Mouse (Mus musculus) limb, embryonic 10.5 days (tissue): Measurements from ENCODE around the gene Bmx. TPM values are rescaled to one million over a fixed set of nuclear protein-coding genes. Genes with fewer than 3 reads are reported as not detected.

Experiments
- DNase-seq: peaks from one replicate; pipeline ENCODE4 v3.0.0-alpha.2; 2017; ENCODE audit warnings: low spot score
- H3K27ac ChIP-seq: fragments of 300-500 bp; sonication (generic); 2 replicates; pipeline ENCODE4 v1.5.1; 2016; ENCODE audit warnings: mild to moderate bottlenecking
- H3K27me3 ChIP-seq: fragments of 300-500 bp; sonication (generic); 2 replicates; pipeline ENCODE4 v1.6.1; 2016; ENCODE audit warnings: low read depth, mild to moderate bottlenecking; ENCODE audit not compliant: poor library complexity, severe bottlenecking
- H3K36me3 ChIP-seq: fragments of 300-500 bp; sonication (generic); 2 replicates; pipeline ENCODE4 v1.6.1; 2016; ENCODE audit warnings: mild to moderate bottlenecking, moderate library complexity
- H3K4me1 ChIP-seq: fragments of 300-500 bp; sonication (generic); 2 replicates; pipeline ENCODE4 v1.6.1; 2016
- H3K4me3 ChIP-seq: fragments of 300-500 bp; sonication (generic); 2 replicates; pipeline ENCODE4 v1.5.1; 2016; ENCODE audit warnings: mild to moderate bottlenecking, moderate library complexity
- H3K9me3 ChIP-seq: fragments of 300-500 bp; sonication (generic); replicated peaks from 2 replicates; pipeline ENCODE4 v1.6.1; 2016; ENCODE audit warnings: mild to moderate bottlenecking
- WGBS: fragments of 180-500 bp; shearing (Covaris S2); methylation state at CpG from one replicate; pipeline ENCODE4 v1.1.7; 2016; 5-methylcytosine and 5-hydroxymethylcytosine counted together
- polyA plus RNA-seq: library from polyadenylated mRNA; unstranded; fragments of >200 nt; fragmentation: Nextera tagmentation; extraction: Ambion mirVana; gene quantifications from 2 replicates; pipeline ENCODE4 v1.2.1, GENCODE M21; 2016

Gene Bmx
- polyA plus RNA-seq, 1 experiment from 2014 or later, result 0.39 TPM

GRCm38 (mm10) chrX:164246722-164247121, 11.3 kb downstream of the Bmx start:
- WGBS, result 81% methylated on average over 2 of the region's 2 CpGs
- Histone ChIP-seq H3K9me3 (no peaks in the 10 kb centered on the region), H3K27me3 (peaks cover 73% of the 10 kb centered on the region), H3K4me3 (no peak overlapping the region), H3K36me3 (no peaks in the 10 kb centered on the region), H3K27ac (peak overlapping the region; percentile 62; the same call in 1 of the 2 replicates), H3K4me1 (peaks cover 3% of the 10 kb centered on the region; the same call in 1 of the 2 replicates)
- no peak for DNase-seq

GRCm38 (mm10) chrX:164245714-164246113, 12.3 kb downstream of the Bmx start:
- 7% methylated on average over 5 of the region's 5 CpGs for WGBS
- H3K4me3 ChIP-seq, result no peak overlapping the region
- peaks cover 67% of the 10 kb centered on the region for H3K27me3 ChIP-seq
- no peaks in the 10 kb centered on the region for H3K36me3 ChIP-seq
- peaks cover 3% of the 10 kb centered on the region; the same call in 1 of the 2 replicates for H3K4me1 ChIP-seq
- peak; percentile 34 for DNase-seq
- peak overlapping the region; percentile 62; the same call in 1 of the 2 replicates for H3K27ac ChIP-seq
- H3K9me3 ChIP-seq, result no peaks in the 10 kb centered on the region

DNA sequence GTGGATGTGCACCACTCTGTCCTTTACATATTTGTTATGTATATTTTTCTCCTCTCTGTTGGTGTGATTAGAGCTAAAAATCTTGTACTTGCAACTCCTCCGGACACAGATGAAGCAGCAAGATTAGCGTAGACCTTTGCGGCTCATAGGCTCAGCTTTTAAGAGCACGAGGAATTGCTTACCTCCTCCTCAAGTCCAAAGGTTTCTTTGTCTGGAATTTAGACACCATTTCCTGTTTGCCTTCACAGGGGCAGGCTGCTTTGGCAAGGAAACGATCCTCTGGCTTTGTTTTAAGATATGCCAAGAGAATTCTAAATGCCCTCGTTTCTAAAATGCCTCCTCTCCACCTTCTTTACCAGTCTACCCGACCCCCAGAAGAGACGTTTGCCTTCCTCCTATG, 24.6 kb downstream of the Bmx start:
- WGBS, result 64% methylated on average over 8 of the region's 8 CpGs
- Histone ChIP-seq H3K27me3 (peaks cover 76% of the 10 kb centered on the region), H3K4me3 (no peak overlapping the region), H3K27ac (peak overlapping the region; percentile 53), H3K9me3 (no peaks in the 10 kb centered on the region), H3K4me1 (no peaks in the 10 kb centered on the region), H3K36me3 (no peaks in the 10 kb centered on the region)
- no peak for DNase-seq

GRCm38 (mm10) chrX:164221989-164222388, 36.0 kb downstream of the Bmx start:
- DNase-seq, result no peak
- no peaks in the 10 kb centered on the region for H3K9me3 ChIP-seq
- no peak overlapping the region for H3K4me3 ChIP-seq
- no peak overlapping the region for H3K27ac ChIP-seq
- H3K36me3 ChIP-seq, result no peaks in the 10 kb centered on the region
- 70% methylated on average over 2 of the region's 2 CpGs for WGBS
- peaks cover 75% of the 10 kb centered on the region for H3K27me3 ChIP-seq
- H3K4me1 ChIP-seq, result no peaks in the 10 kb centered on the region

GRCm38 (mm10) chrX:164200547-164200946, 57.4 kb downstream of the Bmx start:
- no peaks in the 10 kb centered on the region for H3K36me3 ChIP-seq
- H3K9me3 ChIP-seq, result no peaks in the 10 kb centered on the region
- H3K27me3 ChIP-seq, result peaks cover 57% of the 10 kb centered on the region
- WGBS, result 82% methylated on average over 5 of the region's 5 CpGs
- no peak overlapping the region for H3K27ac ChIP-seq
- no peak for DNase-seq
- no peaks in the 10 kb centered on the region for H3K4me1 ChIP-seq
- H3K4me3 ChIP-seq, result no peak overlapping the region

GRCm38 (mm10) chrX:164197679-164198078, 60.3 kb downstream of the Bmx start:
- DNase-seq, result no peak
- Histone ChIP-seq H3K27me3 (peaks cover 65% of the 10 kb centered on the region), H3K4me3 (no peak overlapping the region), H3K9me3 (no peaks in the 10 kb centered on the region), H3K4me1 (no peaks in the 10 kb centered on the region), H3K36me3 (no peaks in the 10 kb centered on the region), H3K27ac (no peak overlapping the region)
- 92% methylated on average over 2 of the region's 2 CpGs for WGBS

DNA sequence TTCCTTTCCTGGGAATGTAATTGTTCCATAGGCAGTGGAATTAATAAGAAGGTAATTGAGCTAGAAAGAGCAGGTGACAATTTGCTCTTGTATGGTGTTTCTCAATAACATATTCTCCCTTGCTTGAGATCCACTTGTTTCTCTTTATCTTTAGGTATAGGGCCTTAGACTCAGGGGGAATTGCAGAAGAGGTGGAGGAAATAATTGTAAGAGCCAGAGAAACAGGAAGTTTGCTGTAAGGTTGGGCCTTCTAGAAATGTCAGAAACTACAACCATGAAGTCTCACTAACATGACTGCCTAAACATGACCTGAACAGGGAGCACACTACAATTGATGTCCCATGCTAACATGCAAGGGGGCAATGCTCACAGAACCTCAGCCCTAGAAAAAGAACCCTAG, 68.1 kb downstream of the Bmx start:
- no peaks in the 10 kb centered on the region for H3K4me1 ChIP-seq
- H3K36me3 ChIP-seq, result no peaks in the 10 kb centered on the region
- no peaks in the 10 kb centered on the region for H3K9me3 ChIP-seq
- H3K27me3 ChIP-seq, result peaks cover 87% of the 10 kb centered on the region
- DNase-seq, result no peak
- no peak overlapping the region for H3K27ac ChIP-seq
- H3K4me3 ChIP-seq, result no peak overlapping the region

GRCm38 (mm10) chrX:164183844-164184243, 74.1 kb downstream of the Bmx start:
- WGBS, result 32% methylated on average over 3 of the region's 3 CpGs
- no peak overlapping the region for H3K27ac ChIP-seq
- H3K36me3 ChIP-seq, result no peaks in the 10 kb centered on the region
- peaks cover 88% of the 10 kb centered on the region for H3K27me3 ChIP-seq
- no peaks in the 10 kb centered on the region for H3K9me3 ChIP-seq
- DNase-seq, result peak; percentile 37
- H3K4me1 ChIP-seq, result no peaks in the 10 kb centered on the region
- no peak overlapping the region for H3K4me3 ChIP-seq

- WGBS, result 17% methylated on average over 3 of the region's 3 CpGs
- no peaks in the 10 kb centered on the region for H3K36me3 ChIP-seq
- no peak overlapping the region for H3K4me3 ChIP-seq
- no peak overlapping the region for H3K27ac ChIP-seq
- peak; percentile 31 for DNase-seq
- H3K27me3 ChIP-seq, result peaks cover 93% of the 10 kb centered on the region
- H3K4me1 ChIP-seq, result no peaks in the 10 kb centered on the region
- no peaks in the 10 kb centered on the region for H3K9me3 ChIP-seq
Measured at GRCm38 (mm10) chrX:164179746-164180145, 78.2 kb downstream of the Bmx start.

GRCm38 (mm10) chrX:164178856-164179255, 79.1 kb downstream of the Bmx start:
- WGBS, result 90% methylated on average over 2 of the region's 2 CpGs
- Histone ChIP-seq H3K4me3 (no peak overlapping the region), H3K9me3 (no peaks in the 10 kb centered on the region), H3K27ac (no peak overlapping the region), H3K27me3 (peaks cover 94% of the 10 kb centered on the region), H3K36me3 (no peaks in the 10 kb centered on the region), H3K4me1 (no peaks in the 10 kb centered on the region)
- no peak for DNase-seq

DNA sequence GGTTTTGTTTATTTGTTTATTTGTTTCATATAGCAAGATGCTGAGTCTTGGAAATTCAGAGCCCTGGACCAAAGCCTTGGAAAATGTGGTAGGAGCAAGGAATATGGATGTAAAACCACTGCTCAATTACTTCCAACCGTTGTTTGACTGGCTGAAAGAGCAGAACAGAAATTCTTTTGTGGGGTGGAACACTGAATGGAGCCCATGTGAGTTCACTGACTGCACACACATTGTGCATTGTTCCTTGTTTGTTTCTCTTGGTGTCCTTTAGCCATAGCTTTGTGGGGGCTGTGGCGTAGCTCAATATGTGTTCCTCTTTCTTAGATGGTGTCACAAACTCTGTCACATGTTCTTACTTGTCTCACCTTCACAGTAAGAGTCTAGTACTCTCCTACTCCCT, 82.2 kb downstream of the Bmx start:
- H3K36me3 ChIP-seq, result no peaks in the 10 kb centered on the region
- DNase-seq, result no peak
- H3K4me3 ChIP-seq, result no peak overlapping the region
- H3K9me3 ChIP-seq, result no peaks in the 10 kb centered on the region
- H3K4me1 ChIP-seq, result no peaks in the 10 kb centered on the region
- H3K27ac ChIP-seq, result no peak overlapping the region
- H3K27me3 ChIP-seq, result peaks cover 94% of the 10 kb centered on the region
- 83% methylated on average over 2 of the region's 2 CpGs for WGBS

GRCm38 (mm10) chrX:164175311-164175710, 82.7 kb downstream of the Bmx start:
- 80% methylated on average over 1 of the region's 1 CpGs for WGBS
- no peak for DNase-seq
- no peak overlapping the region for H3K27ac ChIP-seq
- H3K4me3 ChIP-seq, result no peak overlapping the region
- no peaks in the 10 kb centered on the region for H3K4me1 ChIP-seq
- no peaks in the 10 kb centered on the region for H3K9me3 ChIP-seq
- H3K27me3 ChIP-seq, result peaks cover 97% of the 10 kb centered on the region
- H3K36me3 ChIP-seq, result no peaks in the 10 kb centered on the region

DNA sequence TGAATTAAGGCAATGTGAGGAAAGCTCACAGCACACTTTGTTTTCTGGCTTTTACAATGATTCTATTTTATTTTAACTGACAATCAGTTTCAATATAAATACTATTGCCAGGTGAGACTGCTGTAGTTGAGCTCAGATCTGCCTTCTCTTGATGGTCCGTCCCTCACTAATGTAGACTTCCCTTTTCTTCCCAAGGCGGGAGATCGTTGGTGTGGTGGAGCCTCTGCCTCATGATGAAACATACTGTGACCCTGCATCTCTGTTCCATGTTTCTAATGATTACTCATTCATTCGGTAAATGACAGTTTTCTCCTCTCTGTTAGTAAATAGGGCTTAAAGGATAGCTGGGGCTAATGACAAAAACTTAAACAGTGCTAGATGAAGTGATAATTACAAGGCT, 84.1 kb downstream of the Bmx start:
- no peak overlapping the region for H3K27ac ChIP-seq
- no peak overlapping the region for H3K4me3 ChIP-seq
- H3K9me3 ChIP-seq, result no peaks in the 10 kb centered on the region
- H3K27me3 ChIP-seq, result peaks cover 99% of the 10 kb centered on the region
- H3K36me3 ChIP-seq, result no peaks in the 10 kb centered on the region
- no peak for DNase-seq
- no peaks in the 10 kb centered on the region for H3K4me1 ChIP-seq
- WGBS, result 89% methylated on average over 4 of the region's 4 CpGs

- H3K4me1 ChIP-seq, result no peaks in the 10 kb centered on the region
- H3K27me3 ChIP-seq, result peaks cover 86% of the 10 kb centered on the region
- no peaks in the 10 kb centered on the region for H3K36me3 ChIP-seq
- H3K9me3 ChIP-seq, result no peaks in the 10 kb centered on the region
- H3K4me3 ChIP-seq, result no peak overlapping the region
- DNase-seq, result no peak
- H3K27ac ChIP-seq, result no peak overlapping the region
- WGBS, result 76% methylated on average over 2 of the region's 2 CpGs
Measured at GRCm38 (mm10) chrX:164171034-164171433, 87.0 kb downstream of the Bmx start.
